Mouse (Mus musculus) liver, postnatal 0 days (tissue): ENCODE measurements around the gene Glrp1. TPM values are rescaled to one million over a fixed set of nuclear protein-coding genes. Genes with fewer than 3 reads are reported as not detected.

Source experiments
- ATAC-seq: fragments of 200-750 bp; cut with Nextera tagmentation; 2 replicates; pipeline ENCODE4 v1.8.0; 2017; ENCODE audit warnings: mild to moderate bottlenecking, moderate library complexity
- DNase-seq: peaks from one replicate; pipeline ENCODE4 v3.0.0-alpha.2; 2016
- H3K27ac ChIP-seq: fragments of 300-500 bp; sonication (generic); 2 replicates; pipeline ENCODE4 v1.5.1; 2014; ENCODE audit warnings: antibody characterized with exemption, moderate library complexity, mild to moderate bottlenecking, low read depth
- H3K27me3 ChIP-seq: fragments of 300-500 bp; sonication (generic); 2 replicates; pipeline ENCODE4 v1.6.1; 2014; ENCODE audit warnings: low read length, control low read depth, mixed read lengths; ENCODE audit not compliant: insufficient read depth
- H3K36me3 ChIP-seq: fragments of 300-500 bp; sonication (generic); replicated peaks from 2 replicates; pipeline ENCODE4 v1.6.1; 2014; ENCODE audit warnings: mild to moderate bottlenecking, control low read depth, low read length, moderate library complexity, mixed read lengths; ENCODE audit not compliant: insufficient read depth
- H3K4me1 ChIP-seq: fragments of 300-500 bp; sonication (generic); 2 replicates; pipeline ENCODE4 v1.6.1; 2014; ENCODE audit warnings: antibody characterized with exemption, mild to moderate bottlenecking, control low read depth; ENCODE audit not compliant: insufficient read depth
- H3K4me2 ChIP-seq: fragments of 300-500 bp; sonication (generic); 2 replicates; pipeline ENCODE4 v1.6.1; 2014; ENCODE audit warnings: low read depth, mild to moderate bottlenecking, low read length, moderate library complexity, mixed read lengths
- H3K4me3 ChIP-seq: fragments of 300-500 bp; sonication (generic); 2 replicates; pipeline ENCODE4 v1.5.1; 2014; ENCODE audit warnings: low read depth, low read length
- H3K9ac ChIP-seq: fragments of 300-500 bp; sonication (generic); replicated peaks from 2 replicates; pipeline ENCODE4 v1.6.1; 2014; ENCODE audit warnings: mild to moderate bottlenecking, moderate library complexity
- H3K9me3 ChIP-seq: fragments of 300-500 bp; sonication (generic); 2 replicates; pipeline ENCODE4 v1.6.1; 2016; ENCODE audit warnings: mild to moderate bottlenecking, control low read depth, low read length, mixed read lengths
- CTCF ChIP-seq: sonication (generic); IDR thresholded peaks from 2 replicates; pipeline ENCODE4 v1.5.1; 2016; ENCODE audit warnings: antibody characterized with exemption, low read depth
- EP300 ChIP-seq: IDR thresholded peaks from 2 replicates; pipeline ENCODE4 v1.6.1; 2016; ENCODE audit warnings: antibody characterized with exemption, low read depth, mild to moderate bottlenecking
- WGBS: fragments of 180-500 bp; shearing (Covaris S2); extraction: QIAGEN DNeasy Blood & Tissue Kit; methylation state at CpG from one replicate; pipeline ENCODE4 v1.1.7; 2014; ENCODE audit not compliant: insufficient replicate concordance; 5-methylcytosine and 5-hydroxymethylcytosine counted together
- polyA plus RNA-seq: library from polyadenylated mRNA; unstranded; fragments of >200 nt; fragmentation: Nextera tagmentation; extraction: Ambion mirVana; gene quantifications from 2 replicates; pipeline ENCODE4 v1.2.1, GENCODE M21; 2015

The Glrp1 gene
- polyA plus RNA-seq, 1 experiment from 2014 or later = 0.11 TPM

DNA sequence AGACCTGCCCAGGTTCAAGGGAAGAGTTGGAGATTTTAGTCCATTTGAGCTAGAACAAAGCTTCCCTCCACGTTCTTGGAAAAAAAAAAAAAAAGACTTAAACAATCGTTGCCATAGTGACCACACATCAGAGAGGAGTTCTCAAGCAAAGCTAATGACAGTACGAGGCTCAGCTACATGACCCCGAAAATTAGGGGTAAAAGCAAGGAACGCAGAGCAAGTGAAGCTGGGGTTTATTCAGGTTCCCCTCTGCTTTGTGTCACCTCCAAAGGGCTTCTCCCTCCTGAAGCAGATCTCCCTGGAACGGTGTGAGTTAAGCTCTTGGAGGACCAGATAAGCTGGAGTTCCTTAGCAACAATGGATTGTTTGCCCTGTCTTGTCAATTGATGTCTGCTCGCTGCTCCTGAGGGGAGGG lies 5.3 kb downstream of the Glrp1 start:
- no peak for DNase-seq
- no peak overlapping the region for H3K9ac ChIP-seq
- no peak overlapping the region for H3K4me3 ChIP-seq
- ATAC-seq = no peak
- no peaks in the 10 kb centered on the region for H3K36me3 ChIP-seq
- no peak for TF ChIP-seq CTCF
- TF ChIP-seq EP300 = no peak
- H3K4me2 ChIP-seq = no peak overlapping the region
- H3K27me3 ChIP-seq = no peaks in the 10 kb centered on the region
- H3K9me3 ChIP-seq = no peaks in the 10 kb centered on the region
- peaks cover under 1% of the 10 kb centered on the region; the same call in 1 of the 2 replicates for H3K4me1 ChIP-seq
- WGBS = 35% methylated on average over 7 of the region's 7 CpGs
- no peak overlapping the region for H3K27ac ChIP-seq

DNA sequence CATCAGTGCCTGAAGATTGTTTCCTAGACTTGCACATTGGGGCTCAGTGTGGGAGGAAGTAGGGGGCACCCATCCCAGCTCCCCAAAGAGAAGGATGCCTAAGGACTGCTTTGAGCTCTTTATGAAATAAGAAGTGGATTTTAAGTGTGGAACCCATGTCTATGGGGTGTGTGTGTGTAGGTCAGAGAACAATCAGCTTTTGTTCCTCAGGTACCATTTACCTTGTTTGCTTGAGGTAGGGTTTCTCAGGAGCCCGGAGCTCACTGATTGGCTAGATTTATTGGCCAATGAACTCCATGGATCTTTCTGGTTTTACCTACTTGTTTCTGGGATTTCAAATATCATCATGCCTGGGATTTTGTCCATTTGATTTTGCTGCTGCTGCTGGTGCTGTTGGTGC lies 7.0 kb downstream of the Glrp1 start:
- DNase-seq (no peak), ATAC-seq (no peak)
- no peak overlapping the region for H3K9ac ChIP-seq
- H3K27me3 ChIP-seq = no peaks in the 10 kb centered on the region
- no peak overlapping the region for H3K4me2 ChIP-seq
- TF ChIP-seq EP300 (no peak), CTCF (no peak)
- 97% methylated on average over 1 of the region's 1 CpGs for WGBS
- no peak overlapping the region for H3K27ac ChIP-seq
- no peak overlapping the region for H3K4me3 ChIP-seq
- H3K4me1 ChIP-seq = no peaks in the 10 kb centered on the region; the same call in 1 of the 2 replicates
- H3K9me3 ChIP-seq = no peaks in the 10 kb centered on the region
- no peaks in the 10 kb centered on the region for H3K36me3 ChIP-seq

DNA sequence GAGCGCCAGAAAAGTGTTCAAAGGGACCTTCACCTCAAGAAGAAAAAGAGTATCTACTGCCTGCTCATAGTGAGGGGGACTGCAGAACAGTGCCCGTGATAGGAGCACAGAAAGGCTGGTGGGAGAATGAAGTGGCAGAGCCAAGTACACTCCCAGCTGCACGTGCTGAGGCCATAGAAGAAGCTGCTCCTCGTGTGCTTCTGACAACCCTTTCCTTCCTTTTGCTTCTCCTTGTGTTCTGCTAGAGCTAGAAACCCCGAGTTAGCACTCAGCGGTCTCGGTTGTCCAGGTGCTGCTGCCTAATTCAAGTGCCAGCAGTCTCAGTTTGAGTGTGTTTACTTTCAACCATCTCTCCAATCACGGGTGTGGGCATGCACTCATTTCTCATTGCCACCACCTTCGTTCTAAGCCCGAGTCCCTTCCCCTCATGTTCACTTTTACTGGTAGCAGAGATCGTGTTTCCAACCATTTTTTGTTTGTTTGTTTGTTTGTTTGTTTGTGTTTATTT lies 10.6 kb downstream of the Glrp1 start:
- DNase-seq (no peak), ATAC-seq (no peak)
- Histone ChIP-seq H3K4me3 (no peak overlapping the region), H3K27me3 (no peaks in the 10 kb centered on the region), H3K4me2 (no peak overlapping the region), H3K9me3 (no peaks in the 10 kb centered on the region), H3K4me1 (0 out of 2 replicates have a peak, but pooled peaks cover 4% of the 10 kb centered on the region), H3K9ac (no peak overlapping the region), H3K36me3 (no peaks in the 10 kb centered on the region), H3K27ac (no peak overlapping the region)
- no peak for TF ChIP-seq EP300
- TF ChIP-seq CTCF = no peak
- 67% methylated on average over 11 of the region's 11 CpGs for WGBS

DNA sequence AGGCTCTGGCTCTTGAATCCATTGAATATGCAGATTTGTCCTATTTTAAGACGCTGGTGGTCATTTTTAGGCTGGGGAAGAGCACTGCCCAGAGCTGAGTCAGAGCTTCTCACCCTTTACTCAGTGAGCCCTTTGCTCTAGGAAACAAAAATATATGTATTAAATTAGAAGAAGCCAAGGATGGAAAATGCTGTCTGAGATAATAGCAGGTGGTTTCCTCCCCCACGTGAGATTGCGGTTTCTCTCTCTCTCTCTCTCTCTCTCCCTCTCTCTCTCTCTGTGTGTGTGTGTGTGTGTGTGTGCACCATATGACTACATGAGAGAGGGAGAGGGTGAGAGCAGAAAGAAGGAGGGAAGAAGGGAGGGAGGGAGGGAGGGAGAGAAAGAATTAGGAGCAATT lies 12.5 kb downstream of the Glrp1 start:
- 35% methylated on average over 3 of the region's 3 CpGs for WGBS
- DNase-seq (no peak), ATAC-seq (no peak)
- H3K27me3 ChIP-seq = no peaks in the 10 kb centered on the region
- no peak overlapping the region for H3K4me3 ChIP-seq
- no peak overlapping the region for H3K4me2 ChIP-seq
- H3K9ac ChIP-seq = no peak overlapping the region
- H3K4me1 ChIP-seq = peaks cover 9% of the 10 kb centered on the region; the same call in 1 of the 2 replicates
- H3K36me3 ChIP-seq = no peaks in the 10 kb centered on the region
- H3K9me3 ChIP-seq = no peaks in the 10 kb centered on the region
- no peak overlapping the region for H3K27ac ChIP-seq
- TF ChIP-seq EP300 = no peak
- TF ChIP-seq CTCF = no peak

DNA sequence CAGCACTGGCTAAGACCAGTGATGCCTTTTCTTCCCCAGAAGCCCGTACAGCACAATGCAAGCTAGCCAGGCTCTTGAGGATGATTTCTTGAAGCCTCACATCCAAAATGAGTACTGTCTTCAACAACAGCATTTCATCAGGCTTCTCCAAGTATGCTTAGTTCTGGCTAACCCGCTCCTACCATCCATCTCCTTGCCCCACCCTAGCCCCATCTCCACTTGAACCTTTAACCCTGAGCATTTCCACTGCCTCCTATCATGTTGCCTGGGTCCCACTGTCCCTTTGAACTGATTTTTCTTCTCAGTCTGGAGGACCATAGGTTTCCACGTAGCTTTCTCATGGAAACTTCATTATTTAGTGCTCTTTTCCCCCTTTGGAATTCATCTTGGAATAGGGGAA lies 17.5 kb downstream of the Glrp1 start:
- H3K4me3 ChIP-seq = no peak overlapping the region
- DNase-seq (no peak), ATAC-seq (peak; percentile 63)
- WGBS = 71% methylated on average over 3 of the region's 3 CpGs
- no peak overlapping the region for H3K9ac ChIP-seq
- peak overlapping the region; percentile 63 for H3K4me2 ChIP-seq
- no peaks in the 10 kb centered on the region for H3K9me3 ChIP-seq
- peaks cover 35% of the 10 kb centered on the region for H3K4me1 ChIP-seq
- H3K36me3 ChIP-seq = no peaks in the 10 kb centered on the region
- peak overlapping the region; percentile 74 for H3K27ac ChIP-seq
- no peak for TF ChIP-seq CTCF
- no peak for TF ChIP-seq EP300
- no peaks in the 10 kb centered on the region for H3K27me3 ChIP-seq

DNA sequence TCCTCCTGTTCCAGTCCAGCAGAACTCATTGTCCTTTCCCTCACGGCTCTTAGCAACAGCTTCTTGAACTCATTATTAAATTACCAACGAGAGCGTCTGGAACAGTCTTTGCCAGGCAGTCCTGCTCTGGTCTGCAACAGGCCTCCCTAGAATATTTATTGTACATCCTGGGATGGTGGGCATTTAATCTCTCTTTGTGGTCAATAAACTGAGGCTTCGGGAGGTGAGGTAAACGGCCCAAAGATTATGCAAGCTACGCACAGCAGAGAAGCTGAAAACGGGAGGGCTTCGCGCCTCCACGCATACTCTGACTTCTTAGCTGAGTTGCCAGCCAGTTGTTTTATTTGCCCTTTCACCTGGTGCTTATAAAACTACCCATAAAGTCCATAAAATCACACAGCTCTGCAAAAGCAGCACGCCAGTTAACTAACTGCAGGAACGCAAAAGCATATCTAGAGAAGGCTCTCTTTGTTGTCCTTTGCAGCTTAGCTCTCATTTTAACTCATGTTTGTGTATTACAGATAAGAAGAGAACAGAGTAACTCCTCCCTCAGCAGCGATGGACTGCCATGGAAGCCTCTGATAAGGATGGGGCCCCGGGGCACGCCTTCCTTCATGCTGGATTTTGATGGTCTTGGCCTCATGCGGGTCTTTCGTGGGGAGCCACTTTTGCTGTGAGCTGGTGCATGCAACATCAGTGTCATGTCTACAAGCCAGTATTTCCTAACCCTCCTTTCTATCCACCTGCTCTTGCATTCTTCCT lies 18.1 kb downstream of the Glrp1 start:
- Histone ChIP-seq H3K36me3 (no peaks in the 10 kb centered on the region), H3K9ac (peak overlapping the region; percentile 39; the same call in 1 of the 2 replicates)
- peak; percentile 66 for DNase-seq

More for the DNA sequence above, 18.1 kb downstream of the Glrp1 start:
- peak; percentile 96 for TF ChIP-seq EP300
- TF ChIP-seq CTCF = no peak
- peak overlapping the region; percentile 63 for H3K4me2 ChIP-seq
- peak; percentile 95 for ATAC-seq
- 26% methylated on average over 17 of the region's 17 CpGs for WGBS
- peak overlapping the region; percentile 78 for H3K27ac ChIP-seq
- H3K4me1 ChIP-seq = peaks cover 35% of the 10 kb centered on the region
- no peaks in the 10 kb centered on the region for H3K27me3 ChIP-seq
- H3K4me3 ChIP-seq = no peak overlapping the region; the same call in 1 of the 2 replicates
- no peaks in the 10 kb centered on the region for H3K9me3 ChIP-seq
